Mouse (Mus musculus) adrenal gland, adult 18-20 months (tissue): Measurements from ENCODE around the gene Zfp458. TPM values are rescaled to one million over a fixed set of nuclear protein-coding genes. Genes with fewer than 3 reads are reported as not detected.
"Not testable (repeated sequence)": the region's sequence is repeated elsewhere in the genome, so short reads cannot be mapped to it uniquely, and the experiment has no call there.

ENCODE experiments used
- DNase-seq, 2 experiments: peaks; one replicate each; pipeline ENCODE4 v3.0.0; 2021 to 2022; ENCODE audit warnings: low spot score in 2 of 2
- long read RNA-seq, 2 experiments: library from polyadenylated mRNA; stranded (forward); transcript quantifications; one replicate each; pipeline ENCODE4 v2.0.0; 2021
- total RNA-seq, 2 experiments: library from RNA; stranded (reverse); gene quantifications; 1 replicate in 1 of 2; 2 replicates in 1 of 2; pipeline ENCODE4 v1.2.3; 2021

Gene Zfp458
- total RNA-seq: 1 to 10 TPM; 2.2 to 3.3 TPM
- long read RNA-seq, experiment 1, partial matches to known transcripts: 0 of 1 reads
- long read RNA-seq, experiment 1, other reads (novel, unspliced or antisense): 0 of 1 reads
- long read RNA-seq, experiment 2: 0 reads

DNA sequence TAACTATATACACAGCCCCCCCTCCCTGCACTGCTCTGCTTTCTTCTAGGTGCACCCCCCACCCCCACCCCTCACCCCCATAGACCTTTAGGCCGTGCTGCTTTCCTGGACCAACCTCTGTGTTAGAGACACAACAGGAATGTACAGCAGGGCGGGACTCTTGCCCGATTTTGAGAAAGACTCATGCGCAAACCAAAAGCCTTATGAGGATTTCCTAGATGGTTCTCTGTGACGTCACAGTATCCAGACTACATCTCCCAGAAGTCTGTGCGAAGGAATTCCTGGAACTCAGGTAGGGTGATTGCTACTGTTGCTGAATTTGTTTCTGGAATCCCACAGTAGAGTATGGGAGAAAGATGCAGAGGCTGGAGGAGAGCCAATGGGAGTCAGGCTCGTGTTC, at the start of gene Zfp458:
Gene Zfp458, minus strand, starts transcription at position 153 of the 400 bp plus-strand sequence.
- DNase-seq: no peak

DNA sequence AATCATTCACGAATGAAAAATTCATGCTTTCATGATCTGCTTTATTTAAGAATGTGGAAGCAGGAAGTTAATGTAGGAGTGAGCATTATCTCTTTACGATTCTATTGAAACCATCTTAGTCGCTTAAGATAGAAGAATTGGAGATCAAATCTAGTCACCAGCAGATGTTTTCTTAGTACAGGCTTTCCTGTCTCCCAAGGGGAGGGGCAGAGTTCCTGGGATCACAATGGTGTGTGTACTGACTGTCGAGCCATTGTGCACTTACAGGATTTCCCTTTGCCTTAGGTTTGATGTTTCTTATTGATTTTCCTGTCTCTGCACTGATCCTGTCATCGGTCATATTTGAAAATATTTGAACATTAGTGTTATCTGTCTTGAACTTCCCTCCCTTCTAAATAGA, 28.5 kb upstream of the Zfp458 start:
- DNase-seq: no peak

DNA sequence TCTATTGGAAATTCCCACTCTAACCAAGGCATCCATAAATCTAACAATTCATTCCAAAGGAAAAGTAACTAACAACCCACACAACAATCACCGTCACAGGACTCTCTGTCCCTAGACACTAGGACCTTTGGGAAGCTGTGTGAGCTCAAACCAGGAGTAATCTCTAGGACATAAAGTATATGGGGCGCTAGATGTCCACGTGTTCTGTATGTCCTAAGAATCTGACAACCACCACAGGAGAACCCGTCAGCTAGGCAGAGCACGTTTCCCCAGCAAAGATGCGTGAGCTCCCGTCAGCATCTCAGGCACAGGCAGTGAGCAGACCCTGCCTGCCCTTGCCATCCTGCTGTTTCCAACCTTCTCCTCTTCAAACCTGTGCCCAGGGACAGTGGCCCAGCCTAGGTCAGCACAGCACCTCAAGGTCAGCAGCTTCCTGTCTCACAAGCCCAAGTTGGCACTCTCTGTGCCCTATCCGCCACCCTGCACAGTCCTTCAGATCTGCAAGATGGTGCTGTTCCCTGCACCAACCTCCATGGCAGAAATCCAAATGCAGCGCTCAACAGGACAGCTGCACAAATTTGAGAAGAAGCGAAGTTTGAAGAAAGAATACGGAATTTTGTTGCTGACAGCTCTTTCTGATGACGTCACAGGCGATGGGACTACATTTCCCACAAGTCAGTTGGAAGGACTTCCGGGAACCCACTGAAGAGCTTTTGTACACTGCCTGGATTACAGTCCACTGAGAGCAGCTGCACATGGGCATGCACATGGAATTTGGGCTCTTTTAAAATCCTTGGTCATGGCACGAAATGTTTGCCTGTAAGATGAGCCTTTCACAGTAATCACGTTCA, 27.8 kb upstream of the Zfp458 start, which contains the start of gene Zfp457:
Gene Zfp457, minus strand, starts transcription at position 664 of the 851 bp plus-strand sequence.
- DNase-seq: peak; percentile 81

DNA sequence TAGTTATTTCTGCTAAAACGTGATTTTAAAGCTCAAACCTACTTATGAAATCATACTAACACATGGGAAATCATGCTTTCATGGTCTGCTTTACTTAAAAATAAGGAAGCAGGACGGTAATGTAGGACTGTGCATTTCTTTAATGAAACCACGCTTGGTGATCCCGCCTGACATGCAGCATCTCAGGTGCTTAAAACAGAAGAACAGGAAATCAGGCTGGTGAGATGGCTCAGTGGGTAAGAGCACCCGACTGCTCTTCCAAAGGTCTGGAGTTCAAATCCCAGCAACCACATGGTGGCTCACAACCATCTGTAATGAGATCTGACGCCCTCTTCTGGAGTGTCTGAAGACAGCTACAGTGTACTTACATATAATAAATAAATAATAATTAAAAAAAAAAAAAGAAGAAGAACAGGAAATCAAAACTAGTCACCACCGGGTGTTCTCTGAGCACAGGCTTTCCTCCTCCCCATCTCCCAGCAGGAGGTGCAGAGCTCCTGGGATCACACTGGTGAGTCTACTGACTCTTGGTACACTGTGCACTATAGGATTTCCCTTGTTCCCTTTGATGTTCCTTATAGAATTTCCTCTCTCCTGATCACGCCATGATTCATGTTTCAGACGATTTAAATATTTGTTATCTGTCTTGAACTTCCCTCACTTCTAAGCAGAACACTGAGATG, 8.7 kb downstream of the Zfp458 start:
- not testable (repeated sequence) for DNase-seq

DNA sequence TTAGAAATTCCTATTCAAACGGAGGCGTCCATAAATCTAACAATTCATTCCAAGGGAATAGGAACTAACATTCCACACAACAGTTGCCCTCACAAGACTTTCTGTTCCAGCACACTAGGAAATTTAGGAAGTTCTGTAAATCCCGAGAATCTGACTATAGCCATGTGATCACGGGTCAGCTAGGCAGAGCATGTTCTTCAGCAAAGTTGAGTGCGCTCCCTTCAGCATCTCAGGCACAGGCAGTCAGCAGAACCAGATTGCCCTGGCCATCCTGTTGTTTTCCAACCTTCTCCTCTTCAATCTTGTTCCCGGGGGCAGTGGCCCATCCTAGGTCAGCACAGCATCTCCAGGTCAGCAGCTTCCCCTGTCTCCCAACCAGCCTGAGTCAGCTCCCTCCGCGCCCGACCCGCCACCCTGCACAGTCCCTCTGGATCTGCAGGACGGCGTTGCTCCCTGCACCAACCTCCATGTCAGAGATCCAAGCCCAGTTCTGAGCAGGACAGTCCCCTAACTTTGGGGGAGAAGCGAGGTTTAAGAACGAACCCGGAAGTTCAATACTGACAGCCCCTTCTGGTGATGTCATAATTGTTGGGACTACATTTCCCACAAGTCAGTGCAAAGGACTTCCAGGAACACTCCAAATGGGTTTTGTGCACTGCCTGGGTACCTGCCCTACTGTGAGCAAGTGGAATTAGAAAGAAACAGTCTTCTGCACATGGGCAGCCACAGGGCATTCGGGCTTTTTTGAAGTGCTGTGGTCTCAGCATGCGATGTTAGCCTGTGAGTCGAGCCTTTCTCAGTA, 9.5 kb downstream of the Zfp458 start:
- peak; percentile 57 to 58 for DNase-seq

DNA sequence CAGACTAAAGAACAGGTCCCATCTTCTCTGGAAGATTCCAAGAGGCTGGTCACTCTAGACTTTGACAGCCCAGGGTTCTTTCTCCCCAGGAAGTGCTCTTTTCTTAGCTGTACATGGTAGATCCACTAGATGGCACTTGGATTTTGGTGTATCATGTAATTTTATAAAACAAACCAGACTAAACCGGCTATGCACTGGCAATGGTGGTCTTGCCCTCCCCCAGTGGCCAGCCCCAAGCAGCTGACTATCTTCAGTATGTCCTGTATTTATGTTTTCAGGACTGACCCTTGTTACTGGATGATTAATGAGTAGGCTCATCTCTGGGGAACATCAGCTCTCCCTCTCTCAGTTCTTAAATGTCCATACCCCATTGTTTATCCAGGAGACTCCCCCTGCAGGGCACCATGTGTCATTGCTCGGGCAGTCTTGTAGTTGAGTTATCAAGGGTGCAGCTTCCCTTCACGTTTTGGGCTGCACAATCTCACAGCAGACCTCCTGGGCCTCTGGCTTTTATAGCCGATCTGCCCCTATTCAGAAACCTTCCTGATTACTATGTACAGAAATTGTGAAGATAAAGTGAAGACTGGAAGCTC, 64.2 kb downstream of the Zfp458 start:
- DNase-seq: no peak

Other genes with a start within 250 kb of the Zfp458 start
- gene Zfp712, start 217.3 kb downstream of the Zfp458 start, total RNA-seq: 1 to 10 TPM; 1.5 to 1.8 TPM
- gene Zfp708, start 180.5 kb downstream of the Zfp458 start, total RNA-seq: under 1 TPM in 1 of 2 experiments, not detected in 1; 0.90 TPM
- gene Gm28557, start 169.9 kb downstream of the Zfp458 start, total RNA-seq: 1 to 10 TPM; 5.5 to 6.5 TPM
- gene Rslcan18, start 162.2 kb downstream of the Zfp458 start, total RNA-seq: 1 to 10 TPM; 1.1 to 1.2 TPM
- 1 to 10 TPM; 3.4 to 3.5 TPM for gene Zfp759, start 156.8 kb downstream of the Zfp458 start, total RNA-seq
- gene Rsl1, start 105.3 kb downstream of the Zfp458 start, total RNA-seq: 1 to 10 TPM; 7.9 TPM
- 1 to 10 TPM; 1.6 to 1.8 TPM for gene Zfp455, start 84.0 kb downstream of the Zfp458 start, total RNA-seq
- gene Zfp457, start 28.0 kb upstream of the Zfp458 start, total RNA-seq: 1 to 10 TPM; 1.7 to 2.5 TPM
- gene Zfp595, start 54.1 kb upstream of the Zfp458 start, total RNA-seq: 1 to 10 TPM; 4.8 to 4.9 TPM
- 1 to 10 TPM; 1.8 to 1.9 TPM for gene Gm28044, start 82.1 kb upstream of the Zfp458 start, total RNA-seq
- 1 to 10 TPM; 1.7 to 2.6 TPM for gene Zfp953, start 82.1 kb upstream of the Zfp458 start, total RNA-seq
- gene Gm28041, start 97.3 kb upstream of the Zfp458 start, total RNA-seq: 1 to 10 TPM; 1.3 to 2.1 TPM
- gene Zfp456, start 97.3 kb upstream of the Zfp458 start, total RNA-seq: 1 to 10 TPM; 1.2 TPM
- gene Zfp429, start 121.4 kb upstream of the Zfp458 start, total RNA-seq: 1 to 10 TPM; 4.0 to 4.3 TPM
- 1 to 10 TPM in 1 of 2 experiments, under 1 TPM in 1; 0.99 to 1.5 TPM for gene Zfp459, start 143.0 kb upstream of the Zfp458 start, total RNA-seq
- gene Zfp874a, start 173.2 kb upstream of the Zfp458 start, total RNA-seq: 10 to 100 TPM; 16.0 to 20.6 TPM
- 10 to 100 TPM; 18.0 to 22.0 TPM for gene Zfp874b, start 205.8 kb upstream of the Zfp458 start, total RNA-seq
- 1 to 10 TPM; 7.5 to 7.9 TPM for gene Zfp58, start 222.1 kb upstream of the Zfp458 start, total RNA-seq
- gene Gm26965, start 247.7 kb upstream of the Zfp458 start, total RNA-seq: under 1 TPM in 1 of 2 experiments, not detected in 1; 0.60 TPM
- gene Zfp87, start 247.7 kb upstream of the Zfp458 start, total RNA-seq: 10 to 100 TPM; 19.0 to 20.1 TPM